Mouse (Mus musculus) brain, embryonic 14.5 days (tissue): ENCODE results near the gene Il27ra. TPM values are rescaled to one million over a fixed set of nuclear protein-coding genes. Genes with fewer than 3 reads are reported as not detected.
"Not testable (repeated sequence)": the region's sequence is repeated elsewhere in the genome, so short reads cannot be mapped to it uniquely, and the experiment has no call there.

Experiments
- DNase-seq: peaks from one replicate; pipeline ENCODE4 v3.0.0-alpha.2; 2011; ENCODE audit warnings: low read depth
- CTCF ChIP-seq: fragments of 200-500 bp; IDR thresholded peaks from 2 replicates; pipeline ENCODE4 v1.5.1; 2012; ENCODE audit warnings: inconsistent platforms, mild to moderate bottlenecking, moderate library complexity, borderline replicate concordance; ENCODE audit not compliant: insufficient read depth, insufficient read length; ENCODE audit errors: extremely low read depth
- POLR2A ChIP-seq: fragments of 200-500 bp; IDR thresholded peaks from 2 replicates; pipeline ENCODE4 v1.6.1; 2012; ENCODE audit warnings: mild to moderate bottlenecking, inconsistent platforms, borderline replicate concordance; ENCODE audit not compliant: poor library complexity, insufficient read depth, insufficient read length, severe bottlenecking; ENCODE audit errors: extremely low read depth
- polyA plus RNA-seq: library from polyadenylated mRNA; depleted of rRNA; stranded (reverse); fragments of >200 nt; gene quantifications from 2 replicates; pipeline ENCODE4 v1.2.3, GENCODE M21; 2012

The Il27ra gene
- polyA plus RNA-seq, 1 experiment, result 0.48 TPM

DNA sequence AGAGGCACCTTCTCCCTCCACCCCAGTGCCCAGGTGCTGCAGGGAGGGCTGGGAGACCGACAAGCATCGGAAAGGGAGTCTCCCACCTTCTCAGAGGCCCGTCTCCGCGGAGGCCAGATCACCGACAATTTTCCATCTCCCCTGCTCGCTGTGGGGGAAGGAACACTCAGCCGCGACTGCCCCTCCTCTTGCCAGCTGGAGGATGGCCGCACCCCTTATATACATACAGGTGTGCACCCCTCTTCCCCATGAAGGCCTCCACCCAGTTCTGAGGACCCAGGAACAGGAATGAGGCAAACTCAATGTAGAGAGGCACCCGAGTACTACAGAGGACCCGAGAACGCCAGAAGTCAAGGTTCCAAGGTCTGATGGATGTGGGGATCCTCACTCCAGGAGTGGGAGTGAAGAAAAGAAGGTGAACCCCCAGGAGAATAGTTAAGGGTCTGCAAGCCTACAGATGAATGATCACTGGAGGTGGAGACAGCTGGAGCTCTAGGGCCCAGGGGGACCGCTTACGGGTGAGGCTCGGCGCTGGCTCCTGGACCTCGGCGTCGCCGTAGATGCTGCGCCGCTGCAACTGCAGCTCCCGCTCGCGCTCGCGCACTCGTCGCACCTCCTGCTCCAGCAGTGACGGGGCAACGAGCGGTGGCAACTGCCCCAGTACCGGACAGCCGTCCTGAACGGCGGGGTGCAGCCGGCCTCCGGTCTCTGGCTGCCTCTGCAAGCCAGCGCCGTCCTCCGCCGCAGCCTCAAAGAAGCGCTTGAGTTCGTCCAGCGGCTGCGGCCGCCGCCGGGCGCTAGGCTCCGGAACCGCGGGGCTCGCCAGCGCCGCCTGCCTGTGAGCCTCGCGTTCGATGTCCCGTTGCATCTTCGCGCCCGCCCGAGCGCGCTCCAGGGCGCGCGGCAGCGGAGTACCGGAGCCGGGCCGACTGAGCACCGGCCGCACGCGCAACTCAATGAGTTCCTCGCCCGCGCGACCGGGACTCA lies 31.5 kb downstream of the Il27ra start:
- DNase-seq, result peak; percentile 81
- TF ChIP-seq CTCF (peak; percentile 69), POLR2A (no peak)

DNA sequence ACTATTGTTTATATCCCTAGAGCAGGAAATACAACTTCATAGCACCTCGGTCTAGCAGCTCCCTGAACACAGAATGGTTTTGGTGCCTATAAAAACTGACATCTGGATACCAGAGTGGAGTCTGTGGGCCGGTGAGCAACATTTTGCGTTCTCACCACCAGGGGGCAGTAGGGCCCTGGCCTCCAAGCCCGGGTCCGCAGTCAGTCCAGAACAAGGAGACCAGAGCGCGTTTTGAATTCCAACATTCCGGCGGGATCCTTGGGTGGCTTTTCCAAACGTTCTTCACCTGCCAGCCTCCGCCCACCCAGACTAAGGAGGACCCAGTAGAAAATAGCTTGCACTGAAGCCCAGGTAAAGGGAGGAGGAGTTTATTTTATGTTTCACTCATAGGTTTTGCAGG lies 32.5 kb downstream of the Il27ra start:
- peak; percentile 86 for DNase-seq
- no peak for TF ChIP-seq POLR2A
- TF ChIP-seq CTCF, result peak; percentile 97

DNA sequence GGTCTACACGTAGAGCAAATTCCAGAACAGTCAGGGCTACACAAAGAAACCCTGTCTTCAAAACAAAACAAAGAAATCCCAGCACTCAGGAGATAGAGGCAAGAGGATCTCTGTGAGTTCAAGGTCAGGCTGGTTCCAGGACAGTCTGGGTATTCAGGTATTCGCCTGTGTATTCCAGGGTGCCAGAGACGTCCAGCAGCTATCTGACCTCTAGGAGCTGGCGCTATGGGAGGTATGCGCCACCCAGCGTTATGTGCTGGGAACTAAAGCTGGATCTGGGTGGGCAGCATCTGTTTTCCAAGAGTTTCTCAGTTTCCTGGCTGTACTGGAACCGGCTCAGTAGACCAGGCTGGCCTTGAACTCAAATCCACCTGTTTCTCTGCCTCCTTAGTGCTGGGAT lies 34.0 kb downstream of the Il27ra start:
- peak; percentile 18 for DNase-seq
- TF ChIP-seq POLR2A, result no peak
- peak; percentile 23; the same call in 1 of the 2 replicates for TF ChIP-seq CTCF

DNA sequence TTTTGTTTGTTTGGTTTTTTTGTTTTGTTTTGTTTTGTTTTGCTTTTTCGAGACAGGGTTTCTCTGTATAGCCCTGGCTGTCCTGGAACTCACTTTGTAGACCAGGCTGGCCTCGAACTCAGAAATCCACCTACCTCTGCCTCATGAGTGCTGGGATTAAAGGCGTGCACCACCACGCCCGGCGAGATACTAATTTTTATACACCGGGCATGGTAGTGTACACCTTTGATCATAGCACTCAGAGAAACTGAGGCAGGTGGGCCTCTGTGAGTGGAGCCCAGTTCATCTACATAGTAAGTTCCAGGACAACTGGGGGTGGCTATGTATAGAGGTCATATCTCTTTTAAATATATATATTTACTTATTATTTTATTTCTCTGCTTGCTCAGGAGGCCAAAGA lies 36.9 kb downstream of the Il27ra start:
- not testable (repeated sequence) for DNase-seq

DNA sequence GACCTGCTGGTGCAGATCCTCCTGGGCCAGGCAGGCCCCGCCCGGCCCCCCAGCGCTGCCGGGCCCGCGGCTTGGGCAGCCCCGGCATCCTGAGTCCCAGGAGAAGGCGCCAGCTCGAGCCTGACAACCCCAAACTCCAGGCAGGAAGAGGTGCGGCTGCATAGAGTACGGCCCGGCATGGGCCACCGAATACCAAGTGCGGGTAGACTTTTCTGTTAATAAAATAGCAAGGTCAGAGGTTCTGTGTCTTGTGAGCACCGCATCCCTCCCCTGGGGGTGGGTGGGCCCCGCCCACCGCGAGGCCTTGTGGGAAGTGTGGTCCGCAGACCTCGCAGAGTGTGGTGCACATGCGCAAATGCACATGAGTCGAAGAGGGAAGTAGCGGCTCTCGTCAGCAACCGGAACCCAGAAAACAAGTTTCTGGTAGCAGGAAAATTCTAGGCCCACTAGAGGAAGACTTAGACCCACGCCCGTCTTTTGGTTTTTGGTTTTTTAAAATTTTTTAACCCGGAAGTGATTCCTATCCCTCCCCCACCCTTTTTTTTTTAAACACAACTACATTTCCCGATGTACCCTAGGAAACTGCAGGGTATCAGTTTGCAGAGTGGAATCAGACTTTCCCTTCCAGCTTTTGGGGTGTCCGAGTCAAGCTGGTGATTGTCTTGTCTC lies 37.7 kb downstream of the Il27ra start:
- DNase-seq, result peak; percentile 97
- TF ChIP-seq POLR2A (peak; percentile 20; the same call in 1 of the 2 replicates), CTCF (no peak)

DNA sequence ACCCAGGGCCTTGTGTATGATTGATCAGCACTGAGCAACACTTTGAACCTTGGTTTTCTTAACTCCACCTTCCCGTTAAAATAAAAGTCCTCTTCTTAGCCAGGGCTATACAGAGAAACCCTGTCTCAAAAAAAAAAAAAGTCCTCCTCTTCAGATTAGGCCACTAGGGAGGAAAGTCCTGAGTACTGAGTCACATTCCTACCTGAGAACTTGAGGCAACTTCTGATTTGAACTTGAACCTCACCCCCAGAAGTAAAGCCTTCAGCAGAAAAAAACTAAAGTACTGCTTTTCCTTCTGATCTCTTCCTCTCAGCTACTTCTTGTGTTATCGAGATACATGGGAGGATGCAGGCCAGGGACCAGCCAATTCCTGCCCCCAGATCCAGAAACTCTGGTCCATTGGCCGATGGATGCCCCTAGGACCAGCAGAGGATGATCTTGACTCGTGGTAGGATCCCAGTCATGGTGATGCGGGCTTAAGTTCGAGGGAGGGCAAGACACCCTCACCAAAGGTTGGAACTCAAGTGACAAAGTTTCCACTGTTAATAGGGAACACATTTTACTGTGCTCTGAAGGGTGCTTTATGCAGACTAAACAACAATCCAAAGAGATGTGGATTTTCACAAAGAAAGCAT lies 38.7 kb downstream of the Il27ra start:
- TF ChIP-seq POLR2A (no peak), CTCF (no peak)
- DNase-seq, result no peak

DNA sequence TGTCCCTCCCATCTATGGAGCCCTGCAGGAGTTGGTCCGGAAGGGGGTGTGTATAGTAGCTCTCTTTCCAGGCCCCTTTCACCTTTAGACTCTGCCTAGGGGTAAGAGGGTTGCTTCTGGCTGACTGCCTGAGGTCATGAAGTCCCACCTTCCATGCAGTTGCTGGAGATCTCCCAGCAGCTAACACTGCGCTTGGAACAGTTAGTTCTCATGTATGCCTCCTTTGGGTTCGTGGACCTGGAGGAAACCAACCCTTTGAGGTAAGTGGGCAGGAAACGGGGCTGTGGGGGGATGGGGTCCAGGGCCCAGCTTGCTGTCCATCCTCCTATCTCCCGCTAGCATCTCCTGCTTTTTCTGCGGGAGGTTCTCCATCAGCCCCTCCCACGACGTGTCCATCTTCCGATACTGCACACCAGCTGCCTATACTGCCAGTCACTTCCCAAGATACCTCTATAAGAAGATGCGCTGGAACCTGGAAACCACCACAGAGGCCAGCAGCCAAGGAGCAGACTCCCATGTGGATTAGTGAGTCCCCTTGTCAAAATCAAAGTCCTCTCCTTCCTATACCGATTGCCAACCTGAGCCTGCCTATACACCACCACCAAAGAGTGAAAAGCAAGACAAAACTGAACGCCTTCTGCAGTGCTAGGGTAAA lies 39.3 kb downstream of the Il27ra start:
- TF ChIP-seq POLR2A (no peak), CTCF (no peak)
- no peak for DNase-seq

DNA sequence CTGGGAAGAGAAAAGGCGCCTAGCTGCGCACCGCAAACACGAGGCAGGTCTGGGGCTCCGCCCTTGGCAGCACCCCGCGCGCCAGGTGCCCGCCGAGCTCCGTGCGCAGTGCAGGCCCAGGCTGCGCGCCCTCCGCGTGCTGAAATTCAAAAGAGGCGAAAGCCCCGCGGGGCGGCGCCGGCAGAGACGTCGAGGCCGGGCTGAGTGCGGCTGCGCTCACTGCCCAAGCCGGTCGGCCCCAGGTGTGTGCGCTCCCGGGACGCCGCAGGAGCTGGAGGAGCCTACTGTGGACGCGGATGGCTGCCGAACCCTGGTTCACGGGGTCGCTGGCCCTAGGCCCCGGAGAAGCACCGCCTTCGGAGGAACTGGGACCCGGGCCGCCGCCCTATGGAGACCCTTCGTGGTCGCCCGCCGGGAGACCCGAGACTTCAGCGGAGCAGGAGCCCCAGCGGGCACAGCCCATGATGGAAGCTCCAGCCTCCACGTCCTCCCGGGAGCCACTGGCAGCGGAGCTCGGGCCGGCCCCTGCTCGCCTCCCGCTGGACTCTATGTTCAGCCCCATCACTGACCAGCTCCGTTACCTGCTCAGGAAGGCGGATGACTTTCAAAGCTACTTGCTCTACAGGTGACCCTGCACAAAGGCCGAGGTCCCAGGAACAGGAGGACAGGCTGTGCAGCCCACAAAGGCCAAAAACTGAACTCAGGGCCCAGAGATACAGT lies 40.9 kb downstream of the Il27ra start, which contains the start of gene 1700067K01Rik:
1700067K01Rik (plus strand) TSS at position 222 of the 720 bp plus-strand sequence.
- TF ChIP-seq CTCF (no peak), POLR2A (no peak)
- no peak for DNase-seq

DNA sequence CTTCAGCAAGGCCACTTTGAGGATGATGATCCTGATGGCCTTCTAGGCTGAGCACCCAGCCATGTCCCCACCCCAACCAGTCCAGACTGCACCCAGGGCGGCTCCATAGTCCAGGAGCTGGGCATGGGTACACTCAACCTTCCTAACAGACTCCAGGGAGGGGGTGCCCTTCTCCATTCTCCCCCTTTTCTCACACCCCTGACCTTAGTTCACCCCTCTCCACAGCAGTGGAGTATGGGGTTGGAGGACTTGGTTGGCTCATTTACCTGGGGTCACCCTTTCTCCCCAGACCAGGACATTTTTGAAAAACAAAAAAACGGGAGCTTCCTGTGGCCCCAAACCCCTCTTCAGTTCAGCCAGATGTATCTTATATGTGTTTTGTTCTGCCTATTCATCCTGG lies 42.6 kb downstream of the Il27ra start:
- TF ChIP-seq CTCF (no peak), POLR2A (no peak)

DNA sequence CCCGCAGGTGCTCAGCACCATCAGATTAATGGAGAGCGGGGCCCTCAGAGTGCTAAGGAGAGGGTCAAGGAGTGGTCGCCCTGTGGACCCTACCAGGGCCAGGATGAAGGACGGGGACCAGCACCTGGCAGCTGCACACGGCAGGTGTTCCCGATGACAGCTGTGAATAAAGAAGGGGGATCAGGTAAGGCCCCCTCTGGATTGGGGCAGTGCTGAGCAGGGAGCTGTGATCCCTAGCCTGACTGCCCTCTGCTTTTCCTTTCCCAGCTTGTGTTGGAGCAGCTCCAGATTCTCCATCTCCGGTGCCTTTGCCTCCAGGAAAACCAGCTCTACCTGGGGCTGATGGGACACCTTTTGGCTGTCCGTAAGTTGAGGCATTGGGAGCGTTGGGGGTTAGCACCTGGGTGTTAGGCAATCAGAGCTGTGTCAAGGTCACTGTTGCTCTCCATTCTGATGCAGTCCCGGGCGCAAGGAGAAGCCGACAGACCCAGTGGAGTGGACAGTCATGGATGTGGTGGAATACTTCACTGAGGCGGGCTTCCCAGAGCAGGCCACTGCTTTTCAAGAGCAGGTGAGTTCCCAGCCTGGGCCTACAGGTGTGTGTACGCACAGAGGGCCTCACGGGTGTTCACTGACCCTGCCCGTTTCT lies 43.2 kb downstream of the Il27ra start:
- TF ChIP-seq CTCF (no peak), POLR2A (no peak)
- DNase-seq, result no peak

More for the DNA sequence above, 42.6 kb downstream of the Il27ra start:
- no peak for DNase-seq
